Mouse (Mus musculus) layer of hippocampus, postnatal 14 days (tissue): Measurements from ENCODE around the gene Eps8l1. TPM values are rescaled to one million over a fixed set of nuclear protein-coding genes. Genes with fewer than 3 reads are reported as not detected.

ENCODE experiments used
- microRNA-seq, 2 experiments: library from miRNA; unstranded; fragments of <30 nt; microRNA quantifications; one replicate each; pipeline ENCODE4 v1.2.0; 2021
- total RNA-seq, 2 experiments: library from RNA; stranded (reverse); gene quantifications; 2 replicates each; pipeline ENCODE4 v1.2.3; 2021

Gene Eps8l1
- total RNA-seq, 2 experiments from 2014 or later, result 2.8 to 4.7 TPM

Small RNA genes lying within 50 kb of the gene (microRNA-seq; reads per million reads assigned to microRNA genes)
- 0 reads per million in 2 experiments for gene Gm24605

Other genes starting within 250 kb of the Eps8l1 start
- not detected for gene Lilra5, start 222.9 kb upstream of the Eps8l1 start, total RNA-seq
- gene Ncr1, start 123.0 kb upstream of the Eps8l1 start, total RNA-seq, result not detected
- gene Gp6, start 62.9 kb upstream of the Eps8l1 start, total RNA-seq, result not detected
- gene Rdh13, start 15.0 kb upstream of the Eps8l1 start, total RNA-seq, result 10 to 100 TPM; 25.5 to 30.2 TPM
- gene Ppp1r12c, start 41.0 kb downstream of the Eps8l1 start, total RNA-seq, result 100 to 1,000 TPM; 125 to 127 TPM
- 1 to 10 TPM; 1.9 to 8.6 TPM for gene Tnnt1, start 55.7 kb downstream of the Eps8l1 start, total RNA-seq
- gene Tnni3, start 63.6 kb downstream of the Eps8l1 start, total RNA-seq, result 1 to 10 TPM in 1 of 2 experiments, under 1 TPM in 1; 0.57 to 1.1 TPM
- 1 to 10 TPM in 1 of 2 experiments, under 1 TPM in 1; 0.83 to 1.1 TPM for gene Dnaaf3, start 71.8 kb downstream of the Eps8l1 start, total RNA-seq
- 100 to 1,000 TPM; 193 to 200 TPM for gene Syt5, start 86.9 kb downstream of the Eps8l1 start, total RNA-seq
- gene Ptprh, start 143.4 kb downstream of the Eps8l1 start, total RNA-seq, result under 1 TPM; 0.35 to 0.36 TPM
- 10 to 100 TPM; 15.0 to 18.4 TPM for gene Tmem86b, start 170.7 kb downstream of the Eps8l1 start, total RNA-seq
- gene Ppp6r1, start 198.3 kb downstream of the Eps8l1 start, total RNA-seq, result 100 to 1,000 TPM; 140 TPM
- gene Hspbp1, start 224.4 kb downstream of the Eps8l1 start, total RNA-seq, result 10 to 100 TPM; 89.0 to 94.8 TPM
- gene Brsk1, start 229.9 kb downstream of the Eps8l1 start, total RNA-seq, result 100 to 1,000 TPM; 306 to 327 TPM